Mouse (Mus musculus): ENCODE measurements around the gene Pdzk1ip1. TPM values are rescaled to one million over a fixed set of nuclear protein-coding genes. Genes with fewer than 3 reads are reported as not detected.

Pdzk1ip1 gene
- polyA plus RNA-seq, 1 experiment, result 15.2 TPM

GRCm38 (mm10) chr4:115111167-115111566 is 22.7 kb downstream of the Pdzk1ip1 start:
- TF ChIP-seq CTCF (IDR thresholded peaks at IDR 0.05; ENCODE audit: borderline replicate concordance, control insufficient read depth, extremely low read depth, insufficient read depth, low read length, poor library complexity) (no peak), POLR2A (IDR thresholded peaks at IDR 0.05; ENCODE audit: control insufficient read depth, extremely low read depth, insufficient read depth, low read length, poor library complexity) (no peak)
- H3K36me3 ChIP-seq (ENCODE audit: control insufficient read depth, insufficient read depth, low read length), result no peaks in the 10 kb centered on the region
- H3K4me1 ChIP-seq (replicated peaks; ENCODE audit: control insufficient read depth, insufficient read depth, low read length), result no peaks in the 10 kb centered on the region
- H3K27me3 ChIP-seq (ENCODE audit: control insufficient read depth, insufficient read depth, low read length), result no peaks in the 10 kb centered on the region
- 79% methylated on average over 2 of the region's 2 CpGs for WGBS
- no peak overlapping the region for H3K4me3 ChIP-seq (ENCODE audit: control insufficient read depth, insufficient read depth, low read length)
- no peak overlapping the region for H3K27ac ChIP-seq (ENCODE audit: control insufficient read depth, insufficient read depth, low read length)
- DNase-seq, result no peak

- H3K4me1 ChIP-seq (replicated peaks; ENCODE audit: control insufficient read depth, insufficient read depth, low read length), result no peaks in the 10 kb centered on the region
- no peak for TF ChIP-seq POLR2A (IDR thresholded peaks at IDR 0.05; ENCODE audit: control insufficient read depth, extremely low read depth, insufficient read depth, low read length, poor library complexity)
- no peak for TF ChIP-seq CTCF (IDR thresholded peaks at IDR 0.05; ENCODE audit: borderline replicate concordance, control insufficient read depth, extremely low read depth, insufficient read depth, low read length, poor library complexity)
- no peaks in the 10 kb centered on the region for H3K36me3 ChIP-seq (ENCODE audit: control insufficient read depth, insufficient read depth, low read length)
- H3K27ac ChIP-seq (ENCODE audit: control insufficient read depth, insufficient read depth, low read length), result no peak overlapping the region
- H3K4me3 ChIP-seq (ENCODE audit: control insufficient read depth, insufficient read depth, low read length), result no peak overlapping the region
- no peak for DNase-seq
- 38% methylated on average over 5 of the region's 5 CpGs for WGBS
- H3K27me3 ChIP-seq (ENCODE audit: control insufficient read depth, insufficient read depth, low read length), result no peaks in the 10 kb centered on the region
These were observed 24.8 kb downstream of the Pdzk1ip1 start for GRCm38 (mm10) chr4:115113266-115113665.

DNA sequence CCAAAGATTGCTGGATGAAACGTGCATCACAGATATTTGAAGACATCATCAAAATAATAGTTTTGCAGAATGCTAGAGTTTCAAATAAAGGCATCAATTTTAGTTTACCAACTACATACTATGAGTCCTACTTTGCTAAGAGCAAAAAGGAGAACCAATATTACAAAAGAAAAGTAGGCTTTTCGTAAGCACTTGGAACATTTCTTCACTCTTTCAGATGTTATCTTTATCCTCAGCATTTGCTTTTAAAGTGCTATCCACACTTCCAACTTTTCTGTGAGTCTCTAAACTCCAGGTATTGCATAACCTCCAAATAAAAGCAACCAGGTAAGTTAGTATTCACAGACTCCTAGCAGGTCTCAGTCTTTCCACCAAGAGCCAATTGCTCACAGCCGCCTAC is 31.1 kb downstream of the Pdzk1ip1 start:
- Histone ChIP-seq H3K4me1 (replicated peaks; ENCODE audit: control insufficient read depth, insufficient read depth, low read length) (no peaks in the 10 kb centered on the region), H3K36me3 (ENCODE audit: control insufficient read depth, insufficient read depth, low read length) (no peaks in the 10 kb centered on the region), H3K4me3 (ENCODE audit: control insufficient read depth, insufficient read depth, low read length) (no peak overlapping the region), H3K27ac (ENCODE audit: control insufficient read depth, insufficient read depth, low read length) (no peak overlapping the region), H3K27me3 (ENCODE audit: control insufficient read depth, insufficient read depth, low read length) (no peaks in the 10 kb centered on the region)
- WGBS, result 86% methylated on average over 3 of the region's 3 CpGs
- TF ChIP-seq CTCF (IDR thresholded peaks at IDR 0.05; ENCODE audit: borderline replicate concordance, control insufficient read depth, extremely low read depth, insufficient read depth, low read length, poor library complexity), result no peak
- no peak for TF ChIP-seq POLR2A (IDR thresholded peaks at IDR 0.05; ENCODE audit: control insufficient read depth, extremely low read depth, insufficient read depth, low read length, poor library complexity)
- no peak for DNase-seq

GRCm38 (mm10) chr4:115121162-115121561 is 32.7 kb downstream of the Pdzk1ip1 start:
- H3K27ac ChIP-seq (ENCODE audit: control insufficient read depth, insufficient read depth, low read length), result no peak overlapping the region
- no peak for DNase-seq
- TF ChIP-seq CTCF (IDR thresholded peaks at IDR 0.05; ENCODE audit: borderline replicate concordance, control insufficient read depth, extremely low read depth, insufficient read depth, low read length, poor library complexity), result no peak
- TF ChIP-seq POLR2A (IDR thresholded peaks at IDR 0.05; ENCODE audit: control insufficient read depth, extremely low read depth, insufficient read depth, low read length, poor library complexity), result no peak
- H3K4me3 ChIP-seq (ENCODE audit: control insufficient read depth, insufficient read depth, low read length), result no peak overlapping the region
- H3K27me3 ChIP-seq (ENCODE audit: control insufficient read depth, insufficient read depth, low read length), result no peaks in the 10 kb centered on the region
- H3K36me3 ChIP-seq (ENCODE audit: control insufficient read depth, insufficient read depth, low read length), result no peaks in the 10 kb centered on the region
- WGBS, result 89% methylated on average over 2 of the region's 2 CpGs
- no peaks in the 10 kb centered on the region for H3K4me1 ChIP-seq (replicated peaks; ENCODE audit: control insufficient read depth, insufficient read depth, low read length)

DNA sequence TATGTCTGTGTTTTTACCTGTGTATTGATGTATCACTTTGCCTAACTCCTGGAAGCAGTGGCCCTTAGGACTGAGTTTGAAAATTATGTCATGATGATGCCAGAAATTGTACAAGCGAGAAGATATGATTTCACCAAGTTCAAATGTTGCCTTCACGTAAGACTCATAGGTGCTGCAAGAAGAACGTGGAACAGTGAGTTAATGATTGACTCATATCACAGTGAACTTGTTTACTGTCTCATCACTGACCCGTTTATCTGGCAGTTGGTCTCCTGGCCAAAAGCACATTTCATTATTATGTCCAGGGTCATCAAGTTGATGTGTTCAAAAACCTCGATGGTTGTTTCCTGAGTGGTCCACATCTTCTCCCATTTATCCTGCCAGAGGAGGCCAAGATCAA is 33.1 kb downstream of the Pdzk1ip1 start:
- Histone ChIP-seq H3K4me1 (replicated peaks; ENCODE audit: control insufficient read depth, insufficient read depth, low read length) (no peaks in the 10 kb centered on the region), H3K27ac (ENCODE audit: control insufficient read depth, insufficient read depth, low read length) (no peak overlapping the region), H3K4me3 (ENCODE audit: control insufficient read depth, insufficient read depth, low read length) (no peak overlapping the region), H3K36me3 (ENCODE audit: control insufficient read depth, insufficient read depth, low read length) (no peaks in the 10 kb centered on the region), H3K27me3 (ENCODE audit: control insufficient read depth, insufficient read depth, low read length) (no peaks in the 10 kb centered on the region)
- TF ChIP-seq POLR2A (IDR thresholded peaks at IDR 0.05; ENCODE audit: control insufficient read depth, extremely low read depth, insufficient read depth, low read length, poor library complexity), result no peak
- TF ChIP-seq CTCF (IDR thresholded peaks at IDR 0.05; ENCODE audit: borderline replicate concordance, control insufficient read depth, extremely low read depth, insufficient read depth, low read length, poor library complexity), result no peak
- 82% methylated on average over 5 of the region's 5 CpGs for WGBS
- no peak for DNase-seq

DNA sequence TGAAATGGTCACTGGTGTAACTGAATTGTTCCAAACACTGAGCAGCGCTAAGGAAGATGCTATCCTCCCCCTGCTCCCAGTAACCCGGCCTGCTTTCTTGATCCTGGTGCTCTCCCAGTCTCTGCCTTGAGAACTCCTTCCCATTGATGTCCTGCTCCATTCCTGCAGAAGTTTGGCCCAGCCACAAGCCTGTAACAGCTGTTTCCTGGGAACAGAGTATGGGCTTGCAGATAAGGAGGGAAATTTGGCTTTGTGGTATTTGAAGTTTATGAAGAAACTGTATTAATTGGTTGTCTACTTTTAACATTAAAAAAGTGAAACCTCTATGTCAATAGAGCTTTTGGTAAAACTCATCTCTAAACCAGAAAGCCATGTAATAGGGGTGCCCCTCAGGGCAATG is 35.0 kb downstream of the Pdzk1ip1 start:
- H3K27ac ChIP-seq (ENCODE audit: control insufficient read depth, insufficient read depth, low read length), result no peak overlapping the region
- H3K36me3 ChIP-seq (ENCODE audit: control insufficient read depth, insufficient read depth, low read length), result no peaks in the 10 kb centered on the region
- WGBS, result 66% methylated on average over 2 of the region's 2 CpGs
- H3K4me1 ChIP-seq (replicated peaks; ENCODE audit: control insufficient read depth, insufficient read depth, low read length), result no peaks in the 10 kb centered on the region
- TF ChIP-seq CTCF (IDR thresholded peaks at IDR 0.05; ENCODE audit: borderline replicate concordance, control insufficient read depth, extremely low read depth, insufficient read depth, low read length, poor library complexity) (no peak), POLR2A (IDR thresholded peaks at IDR 0.05; ENCODE audit: control insufficient read depth, extremely low read depth, insufficient read depth, low read length, poor library complexity) (no peak)
- DNase-seq, result no peak
- no peak overlapping the region for H3K4me3 ChIP-seq (ENCODE audit: control insufficient read depth, insufficient read depth, low read length)
- no peaks in the 10 kb centered on the region for H3K27me3 ChIP-seq (ENCODE audit: control insufficient read depth, insufficient read depth, low read length)

DNA sequence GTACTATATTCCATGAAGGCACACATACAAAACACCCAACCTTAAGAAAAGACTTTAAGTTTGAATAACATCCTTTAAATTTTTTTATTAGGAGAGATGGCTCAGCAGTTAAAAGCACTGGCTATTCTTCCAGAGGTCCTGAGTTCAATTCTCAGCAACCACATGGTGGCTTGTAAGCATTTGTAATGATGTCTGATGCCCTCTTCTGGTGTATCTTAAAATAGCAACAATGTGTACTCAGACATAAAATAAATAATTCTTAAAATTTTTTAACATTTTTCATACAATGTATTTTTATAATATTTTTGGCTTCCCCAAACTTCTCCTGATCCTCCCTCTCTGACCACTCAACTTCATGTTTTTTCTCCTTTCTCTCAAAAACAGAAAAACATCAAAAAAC is 36.2 kb downstream of the Pdzk1ip1 start:
- H3K36me3 ChIP-seq (ENCODE audit: control insufficient read depth, insufficient read depth, low read length), result no peaks in the 10 kb centered on the region
- TF ChIP-seq CTCF (IDR thresholded peaks at IDR 0.05; ENCODE audit: borderline replicate concordance, control insufficient read depth, extremely low read depth, insufficient read depth, low read length, poor library complexity) (no peak), POLR2A (IDR thresholded peaks at IDR 0.05; ENCODE audit: control insufficient read depth, extremely low read depth, insufficient read depth, low read length, poor library complexity) (no peak)
- DNase-seq, result no peak

More for the DNA sequence above, 36.2 kb downstream of the Pdzk1ip1 start:
- Histone ChIP-seq H3K27ac (ENCODE audit: control insufficient read depth, insufficient read depth, low read length) (no peak overlapping the region), H3K4me1 (replicated peaks; ENCODE audit: control insufficient read depth, insufficient read depth, low read length) (no peaks in the 10 kb centered on the region), H3K27me3 (ENCODE audit: control insufficient read depth, insufficient read depth, low read length) (no peaks in the 10 kb centered on the region), H3K4me3 (ENCODE audit: control insufficient read depth, insufficient read depth, low read length) (no peak overlapping the region)
